ENCODE assay signal across 8 mouse cellular contexts in the genomic region with DNA sequence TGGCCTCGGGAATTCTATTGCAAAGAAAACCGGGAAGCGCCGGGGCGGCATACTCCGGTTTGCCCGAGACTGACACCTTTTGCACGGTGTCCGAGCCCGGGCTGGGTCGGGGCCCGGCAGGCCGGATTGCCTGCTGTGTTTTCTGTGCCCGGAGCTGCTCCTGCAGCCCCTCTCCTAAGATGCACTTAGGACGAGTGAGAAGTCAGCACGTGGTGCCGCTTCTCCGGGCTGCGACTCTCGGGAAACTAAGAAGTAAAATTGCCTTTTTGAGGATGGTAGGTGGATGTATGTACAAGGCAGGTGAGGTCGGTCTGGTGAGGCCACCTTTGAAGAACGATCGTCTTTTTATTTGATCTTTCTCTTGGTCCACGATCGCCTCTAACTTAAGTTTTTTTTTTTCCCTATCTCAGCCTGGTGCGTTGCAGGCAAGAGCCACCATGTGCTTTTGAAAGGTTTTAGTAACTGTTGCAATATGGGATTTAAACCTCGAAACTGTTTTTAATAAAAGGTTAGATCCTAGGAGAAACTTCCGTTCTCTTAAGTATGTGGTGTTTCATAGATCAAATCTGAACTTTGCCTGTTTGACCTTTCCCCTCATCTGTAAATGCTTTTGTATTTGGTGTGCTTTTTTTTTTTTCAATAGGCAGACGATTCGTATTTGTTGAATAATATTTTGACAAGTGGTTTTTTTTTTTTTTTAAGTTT. TPM values are rescaled to one million over a fixed set of nuclear protein-coding genes. Genes with fewer than 3 reads are reported as not detected.
DNase-seq lines count a peak whose midpoint lies in the region; ATAC-seq and TF ChIP-seq lines count a peak whose summit lies in the region.

No protein-coding gene starts in this region.

- no peak for DNase-seq in kidney, postnatal 10 days
- DNase-seq in thymus, postnatal 0 days (ENCODE audit: low spot score), result no peak
- DNase-seq in gastrocnemius, postnatal 10 days, result no peak
- DNase-seq in right cerebral cortex, postnatal 4 days, result no peak

- H3K9ac ChIP-seq in kidney, embryonic 16.5 days (replicated peaks; ENCODE audit: low read length), result peak overlapping the region; percentile 95
- H3K9ac ChIP-seq in hindbrain, embryonic 15.5 days, result peak overlapping the region; percentile 85

- H3K27me3 ChIP-seq in kidney, embryonic 16.5 days (ENCODE audit: insufficient read depth, low read length), result no peaks in the 10 kb centered on the region
- no peaks in the 10 kb centered on the region for H3K27me3 ChIP-seq in hindbrain, embryonic 15.5 days
- no peaks in the 10 kb centered on the region for H3K27me3 ChIP-seq in myocyte (ENCODE audit: control insufficient read depth, insufficient read depth, insufficient read length)

- H3K79me2 ChIP-seq in myocyte (ENCODE audit: control insufficient read depth, insufficient read depth), result peaks cover 54% of the 10 kb centered on the region

- H3K27ac ChIP-seq in kidney, embryonic 16.5 days (ENCODE audit: low read length), result peak overlapping the region; percentile 86
- H3K27ac ChIP-seq in bone marrow macrophage, adult 2 months (ENCODE audit: insufficient read depth, low read depth, low read length), result peak overlapping the region; percentile 50
- peak overlapping the region; percentile 95 for H3K27ac ChIP-seq in hindbrain, embryonic 15.5 days (replicated peaks)

- under 1% methylated on average over 30 of the region's 30 CpGs for WGBS in kidney, embryonic 16.5 days
- under 1% methylated on average over 29 of the region's 30 CpGs for WGBS in hindbrain, embryonic 15.5 days

- H3K4me2 ChIP-seq in kidney, embryonic 16.5 days (replicated peaks; ENCODE audit: low read depth, low read length), result peak overlapping the region; percentile 93
- peak overlapping the region; percentile 87 for H3K4me2 ChIP-seq in hindbrain, embryonic 15.5 days
- H3K4me2 ChIP-seq in myocyte (ENCODE audit: low read depth), result peak overlapping the region; percentile 94

- no peak; the same call in 1 of the 2 replicates for ATAC-seq in kidney, embryonic 16.5 days (ENCODE audit: low FRiP score, low TSS enrichment)
- ATAC-seq in hindbrain, embryonic 15.5 days (ENCODE audit: low FRiP score, low read depth), result peak; percentile 59; the same call in 1 of the 2 replicates

- peak overlapping the region; percentile 84 for H3K4me3 ChIP-seq in kidney, embryonic 16.5 days (ENCODE audit: low read length)
- peak overlapping the region; percentile 88 for H3K4me3 ChIP-seq in bone marrow macrophage, adult 2 months (ENCODE audit: insufficient read depth, low read length)
- peak overlapping the region; percentile 83 for H3K4me3 ChIP-seq in hindbrain, embryonic 15.5 days
- peak overlapping the region; percentile 41 for H3K4me3 ChIP-seq in myocyte

- no peaks in the 10 kb centered on the region for H3K36me3 ChIP-seq in kidney, embryonic 16.5 days (ENCODE audit: insufficient read depth, low read length)
- no peaks in the 10 kb centered on the region for H3K36me3 ChIP-seq in hindbrain, embryonic 15.5 days
- no peaks in the 10 kb centered on the region for H3K36me3 ChIP-seq in myocyte (ENCODE audit: control insufficient read depth, insufficient read depth)

- H3K9me3 ChIP-seq in kidney, embryonic 16.5 days (ENCODE audit: low read length), result no peaks in the 10 kb centered on the region
- no peaks in the 10 kb centered on the region for H3K9me3 ChIP-seq in hindbrain, embryonic 15.5 days

- H3K4me1 ChIP-seq in kidney, embryonic 16.5 days (ENCODE audit: insufficient read depth, low read length), result peaks cover 51% of the 10 kb centered on the region
- peaks cover 37% of the 10 kb centered on the region for H3K4me1 ChIP-seq in bone marrow macrophage, adult 2 months (ENCODE audit: control insufficient read depth, insufficient read depth, low read length)
- H3K4me1 ChIP-seq in hindbrain, embryonic 15.5 days (replicated peaks), result peaks cover 46% of the 10 kb centered on the region

- H3ac ChIP-seq in myocyte (ENCODE audit: control insufficient read depth, insufficient read length), result peak overlapping the region; percentile 91

- no peak for TF ChIP-seq POLR2A in bone marrow macrophage, adult 2 months (IDR thresholded peaks at IDR 0.05; ENCODE audit: borderline replicate concordance, low read depth, low read length)
- no peak for TF ChIP-seq POLR2A in myocyte (IDR thresholded peaks at IDR 0.05; ENCODE audit: insufficient read length, low read depth)

- no peak for TF ChIP-seq CTCF in bone marrow macrophage, adult 2 months (IDR thresholded peaks at IDR 0.05; ENCODE audit: low read depth, low read length)

TF ChIP-seq in myocyte, 11 proteins besides CTCF, POLR2A, EP300 and RAD21:
- TF ChIP-seq SRF (IDR thresholded peaks at IDR 0.05; ENCODE audit: control insufficient read depth, insufficient read length, low read depth), result no peak
- TF ChIP-seq USF1 (IDR thresholded peaks at IDR 0.05; ENCODE audit: low read depth), result peak; percentile 42
- no peak for TF ChIP-seq POLR2AphosphoS2 (IDR thresholded peaks at IDR 0.05; ENCODE audit: insufficient read length, low read depth)

RNA-seq across cellular contexts. Expression of a gene that starts 0.8 kb away (rescaled TPM):
- 2.9 and 7.7 TPM in 2 replicates for polyA plus RNA-seq in kidney, embryonic 16.5 days (2015; fragmentation: Nextera tagmentation; extraction: Ambion mirVana)
- 32.7 and 45.3 TPM in 2 replicates for polyA plus RNA-seq in bone marrow macrophage, adult 2 months (2012; ENCODE audit: insufficient read depth, insufficient read length, missing spikeins)
- polyA plus RNA-seq in hindbrain, embryonic 15.5 days (2015; fragmentation: Nextera tagmentation; extraction: Ambion mirVana), result 5.0 and 5.4 TPM in 2 replicates
- 15.3 TPM for polyA plus RNA-seq in myocyte (2012; fragmentation: generic; extraction: Trizol)
- not detected in 2 replicates for polyA plus RNA-seq in thymus, postnatal 0 days (2015; fragmentation: Nextera tagmentation; extraction: Ambion mirVana)
- 1 to 10 TPM; 2.9 to 6.0 TPM for total RNA-seq in gastrocnemius, postnatal 10 days (2021)

RNA-seq across cellular contexts. Expression of a gene that starts 1.2 kb away (rescaled TPM):
- 194 and 197 TPM in 2 replicates for polyA plus RNA-seq in kidney, embryonic 16.5 days (2015; fragmentation: Nextera tagmentation; extraction: Ambion mirVana)
- polyA plus RNA-seq in bone marrow macrophage, adult 2 months (2012; ENCODE audit: insufficient read depth, insufficient read length, missing spikeins), result 17.3 and 19.2 TPM in 2 replicates
- polyA plus RNA-seq in hindbrain, embryonic 15.5 days (2015; fragmentation: Nextera tagmentation; extraction: Ambion mirVana), result 126 and 135 TPM in 2 replicates
- 59.3 TPM for polyA plus RNA-seq in myocyte (2012; fragmentation: generic; extraction: Trizol)
- 76.1 and 77.7 TPM in 2 replicates for polyA plus RNA-seq in thymus, postnatal 0 days (2015; fragmentation: Nextera tagmentation; extraction: Ambion mirVana)
- total RNA-seq in gastrocnemius, postnatal 10 days (2021), result 10 to 100 TPM; 57.4 to 65.4 TPM

RNA-seq across cellular contexts. Expression of a gene that starts 49.3 kb away (rescaled TPM):
- 20.4 and 22.4 TPM in 2 replicates for polyA plus RNA-seq in kidney, embryonic 16.5 days (2015; fragmentation: Nextera tagmentation; extraction: Ambion mirVana)
- polyA plus RNA-seq in bone marrow macrophage, adult 2 months (2012; ENCODE audit: insufficient read depth, insufficient read length, missing spikeins), result 7.6 and 8.3 TPM in 2 replicates
- polyA plus RNA-seq in hindbrain, embryonic 15.5 days (2015; fragmentation: Nextera tagmentation; extraction: Ambion mirVana), result 17.3 TPM in 2 replicates
- polyA plus RNA-seq in myocyte (2012; fragmentation: generic; extraction: Trizol), result 4.0 TPM
- 19.1 and 20.5 TPM in 2 replicates for polyA plus RNA-seq in thymus, postnatal 0 days (2015; fragmentation: Nextera tagmentation; extraction: Ambion mirVana)
- total RNA-seq in gastrocnemius, postnatal 10 days (2021), result 1 to 10 TPM; 2.9 to 3.9 TPM
